Mouse (Mus musculus) MEL-GATA-1-ER (cell line): ENCODE measurements around the gene Zfp428.
"Not testable (repeated sequence)": the region's sequence is repeated elsewhere in the genome, so short reads cannot be mapped to it uniquely, and the experiment has no call there.

Source experiments
- DNase-seq: peaks from one replicate; pipeline ENCODE4 v3.0.0-alpha.2; 2012; ENCODE audit warnings: low read depth; ENCODE audit errors: extremely low read depth

Gene Zfp428

GRCm38 (mm10) chr7:24480986-24481473 is 25.8 kb upstream of the Zfp428 start:
- DNase-seq, result no peak

GRCm38 (mm10) chr7:24481474-24482207 is 25.2 kb upstream of the Zfp428 start, which contains the start of gene Cadm4:
Gene Cadm4, plus strand, starts transcription at chr7:24482023.
- no peak for DNase-seq

GRCm38 (mm10) chr7:24482208-24483020 is 24.4 kb upstream of the Zfp428 start:
- no peak for DNase-seq

DNA sequence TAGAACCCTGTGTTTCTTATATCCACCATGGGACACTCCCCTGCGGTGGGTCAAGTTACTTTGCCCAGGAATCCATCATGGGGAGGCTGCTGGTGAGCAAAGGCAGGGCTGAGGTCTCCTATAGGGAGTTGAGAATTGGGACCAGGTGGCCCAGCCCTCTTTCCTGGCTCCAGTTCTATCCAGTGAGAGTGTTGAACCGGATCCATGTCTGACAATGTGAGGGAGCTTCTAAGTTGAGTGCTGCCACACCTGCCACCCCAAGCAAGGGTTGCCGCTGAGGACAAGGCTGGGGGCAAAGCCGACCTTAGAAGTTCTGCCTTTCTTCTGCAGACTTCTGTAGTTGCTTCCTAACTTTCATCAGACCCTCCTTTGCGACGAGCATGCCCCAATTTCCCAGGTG is 23.5 kb upstream of the Zfp428 start:
- DNase-seq, result not testable (repeated sequence)

- no peak for DNase-seq
Observed at GRCm38 (mm10) chr7:24485481-24485880, 21.3 kb upstream of the Zfp428 start.

DNA sequence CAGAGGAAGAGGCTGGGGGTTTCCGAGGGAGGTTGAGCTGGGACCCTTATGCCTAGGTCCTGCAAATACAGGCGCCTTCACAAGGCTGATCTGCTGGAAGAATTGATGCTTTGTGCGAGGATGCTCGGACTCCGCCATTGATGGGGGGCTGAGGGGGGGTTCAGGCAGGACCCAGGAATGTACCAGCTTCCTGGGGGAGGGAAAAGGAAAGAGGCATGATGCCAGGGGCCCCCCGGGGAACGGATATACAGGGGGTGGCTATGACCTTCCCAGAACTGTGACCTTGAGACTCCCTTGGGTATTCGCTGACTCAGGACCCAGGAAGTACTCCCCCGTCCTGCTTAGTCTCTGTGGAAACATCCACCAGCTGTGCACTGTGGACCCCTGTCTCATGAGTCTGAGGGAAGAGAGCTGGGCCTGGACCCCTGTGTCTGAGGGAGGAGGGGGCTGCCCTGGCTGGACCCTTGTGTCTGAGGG is 20.1 kb upstream of the Zfp428 start:
- no peak for DNase-seq

DNA sequence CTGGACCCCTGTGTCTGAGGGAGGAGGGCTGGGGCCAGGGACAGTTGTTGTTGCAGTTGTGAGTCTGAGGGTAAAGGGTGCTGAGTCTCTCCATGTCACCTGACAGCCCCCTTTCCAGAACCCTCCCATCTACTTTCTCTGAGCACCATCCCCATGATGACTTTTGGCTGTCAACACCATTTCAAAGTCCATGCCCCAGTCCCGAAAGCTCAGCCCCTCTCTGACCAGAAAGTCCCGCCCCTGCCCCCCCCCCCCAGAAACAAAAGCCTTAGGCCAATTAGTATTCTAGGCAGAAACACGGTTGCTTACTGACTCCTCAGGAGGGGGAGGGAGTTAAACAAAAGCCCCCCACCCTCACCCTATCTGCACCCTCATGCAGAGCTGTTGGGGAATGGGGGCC is 19.4 kb upstream of the Zfp428 start:
- no peak for DNase-seq

DNA sequence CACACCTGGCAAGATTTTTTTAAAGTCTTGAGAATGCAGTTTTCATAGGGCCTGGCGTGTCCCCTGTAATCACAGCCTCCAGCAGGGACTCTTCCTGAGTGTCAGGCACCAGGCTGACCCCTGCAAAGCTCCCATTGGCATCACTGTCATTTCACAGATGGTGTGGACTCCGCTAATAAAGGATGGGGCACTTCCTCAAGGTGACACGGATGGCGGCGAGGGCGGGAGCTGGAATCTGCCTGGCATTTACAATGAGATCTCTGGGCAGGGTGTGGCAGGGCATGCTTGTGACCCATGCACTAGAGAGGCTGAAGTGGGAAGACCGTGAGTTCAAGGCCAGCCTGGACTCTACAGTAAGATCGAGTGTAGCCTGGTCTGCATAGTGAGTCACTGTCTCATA is 18.5 kb upstream of the Zfp428 start:
- no peak for DNase-seq

GRCm38 (mm10) chr7:24499856-24500577 is 6.8 kb upstream of the Zfp428 start:
- DNase-seq, result no peak

- DNase-seq, result no peak
Observed at GRCm38 (mm10) chr7:24500929-24501328, 5.9 kb upstream of the Zfp428 start.

GRCm38 (mm10) chr7:24501492-24501891 is 5.3 kb upstream of the Zfp428 start:
- DNase-seq, result no peak

GRCm38 (mm10) chr7:24504004-24504403 is 2.8 kb upstream of the Zfp428 start:
- DNase-seq, result no peak

DNA sequence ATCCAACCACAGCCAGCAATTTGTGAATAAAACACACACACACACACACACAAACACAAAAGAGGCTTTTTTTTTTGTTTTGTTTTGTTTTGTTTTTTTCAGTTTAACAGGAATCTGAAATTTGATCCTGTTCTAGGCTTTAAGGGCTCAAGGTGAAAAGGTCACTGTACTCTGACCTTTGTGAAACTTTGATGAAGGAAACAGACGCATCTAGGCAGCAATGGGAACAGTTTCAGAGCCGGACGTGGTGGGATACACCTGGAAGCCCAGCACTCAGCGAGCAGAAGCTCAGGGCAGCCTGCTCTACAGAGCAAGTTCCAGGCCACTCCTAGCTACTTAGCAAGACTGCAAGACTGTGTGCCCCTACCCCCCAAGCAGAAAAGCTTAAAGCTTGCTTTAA is 1.9 kb upstream of the Zfp428 start:
- no peak for DNase-seq

DNA sequence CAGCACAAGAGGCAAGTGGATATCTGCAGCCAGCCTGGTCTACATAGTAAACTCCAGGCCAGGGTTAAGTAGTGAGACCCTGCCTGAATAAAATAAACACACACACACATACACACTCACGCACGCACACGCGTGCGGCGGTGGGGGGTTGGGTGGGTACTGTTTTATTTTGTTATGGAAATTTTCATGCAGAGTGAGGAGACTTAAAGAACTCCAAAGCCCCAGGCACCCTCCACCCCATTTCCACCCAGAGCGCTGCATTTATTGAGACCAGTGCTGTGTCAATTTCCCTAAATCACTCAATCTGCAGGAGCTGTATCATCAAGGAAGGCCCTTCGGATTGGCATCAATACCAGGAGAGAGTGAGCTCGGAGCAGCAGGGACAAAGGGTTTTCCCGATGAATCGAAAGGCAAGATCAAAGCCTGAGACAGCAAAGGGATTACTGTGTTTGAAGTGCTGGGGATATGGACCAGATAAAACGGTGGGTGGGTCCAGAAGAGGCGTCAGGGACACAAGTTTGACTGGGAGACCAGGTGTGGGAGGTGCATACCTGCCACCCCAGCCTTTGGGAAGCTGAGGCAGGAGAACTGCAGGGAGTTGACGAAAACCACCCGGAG is 1.2 kb upstream of the Zfp428 start:
- DNase-seq, result no peak

DNA sequence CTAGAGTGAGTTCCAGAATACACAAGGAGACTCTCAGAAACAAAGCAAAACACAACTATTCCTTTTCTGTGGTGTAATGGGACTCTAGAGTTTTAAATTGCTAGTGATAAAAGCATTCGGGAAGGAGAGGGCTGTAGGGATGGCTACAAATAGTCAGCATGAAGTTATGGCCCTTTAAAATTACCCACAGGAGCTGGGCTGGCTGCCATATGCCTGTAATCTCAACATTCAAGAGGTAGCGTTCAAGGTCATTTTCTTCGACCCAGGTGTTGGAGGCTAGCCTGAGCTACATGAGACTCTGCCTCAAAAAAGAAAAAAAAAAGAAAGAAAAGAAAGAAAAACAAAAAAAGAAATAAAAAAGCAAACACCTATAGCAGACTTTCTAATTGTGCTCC is 744 bp upstream of the Zfp428 start:
- DNase-seq, result no peak

DNA sequence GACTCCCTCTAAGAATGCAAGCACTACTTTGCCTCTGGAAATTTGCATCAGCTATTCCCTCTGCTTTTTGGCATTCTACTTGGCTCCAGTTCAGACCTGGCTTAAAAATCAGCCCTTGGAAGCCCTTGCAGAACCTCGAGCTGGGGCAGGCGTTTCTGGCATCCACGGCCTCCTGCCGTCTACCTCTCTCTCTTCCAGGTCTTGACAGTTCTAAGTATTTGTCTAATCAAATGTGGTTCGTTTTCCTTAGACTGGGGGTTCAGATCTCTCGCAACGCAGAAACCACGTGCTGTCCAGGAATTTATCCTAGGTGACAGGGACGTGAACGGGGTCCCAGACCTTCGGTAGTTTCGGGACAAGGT is 349 bp upstream of the Zfp428 start:
- DNase-seq, result no peak

DNA sequence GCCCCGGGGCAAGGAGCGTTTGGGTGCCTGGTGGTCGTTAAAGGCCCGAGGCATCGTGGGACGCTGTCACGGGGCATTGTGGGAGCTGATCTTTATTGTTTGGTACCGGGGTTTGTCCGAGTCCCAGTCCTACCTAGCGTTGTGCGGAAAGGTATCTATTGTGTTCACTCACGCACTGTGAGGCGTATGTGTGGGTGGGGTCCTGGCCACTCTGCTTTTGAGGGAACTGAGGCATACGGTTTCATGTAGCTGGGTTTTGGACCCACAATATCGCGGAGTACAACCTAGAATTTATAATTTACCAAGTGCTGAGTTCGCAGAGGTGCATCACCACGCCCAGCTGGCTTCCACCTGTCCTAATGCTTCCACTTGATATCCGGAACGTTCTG is 914 bp downstream of the Zfp428 start:
- no peak for DNase-seq

- no peak for DNase-seq
Observed at GRCm38 (mm10) chr7:24512355-24512754, 5.5 kb downstream of the Zfp428 start, which contains the start of gene AC161166.1. Gene AC161166.1, minus strand, starts transcription at chr7:24512455.

DNA sequence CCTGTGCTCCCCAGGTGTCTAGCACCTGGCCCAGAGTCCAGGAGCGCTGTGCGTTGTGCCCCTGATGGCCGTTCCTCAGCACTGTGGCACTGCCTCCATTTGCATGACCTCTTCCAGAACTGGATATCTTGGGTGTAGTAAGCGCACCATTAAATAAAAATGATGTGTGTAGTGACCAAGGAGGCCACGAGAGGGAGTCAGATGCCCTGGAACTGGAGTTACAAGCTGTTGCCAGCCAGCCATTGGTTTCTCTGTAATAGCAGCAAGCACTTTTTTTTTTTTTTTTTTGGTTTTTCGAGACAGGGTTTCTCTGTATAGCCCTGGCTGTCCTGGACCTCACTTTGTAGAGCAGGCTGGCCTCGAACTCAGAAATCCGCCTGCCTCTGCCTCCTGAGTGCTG is 9.5 kb downstream of the Zfp428 start:
- DNase-seq, result not testable (repeated sequence)

- no peak for DNase-seq
Observed at GRCm38 (mm10) chr7:24517077-24517476, 10.3 kb downstream of the Zfp428 start.

- DNase-seq, result no peak
Observed at GRCm38 (mm10) chr7:24517654-24518053, 10.8 kb downstream of the Zfp428 start.
